Mouse (Mus musculus): ENCODE measurements around the gene Arntl. TPM values are rescaled to one million over a fixed set of nuclear protein-coding genes. Genes with fewer than 3 reads are reported as not detected.

Arntl gene
- total and polyA plus RNA-seq, 2 experiments from 2014 or later = 21.1 to 29.7 TPM

GRCm38 (mm10) chr7:113269081-113269480, 61.8 kb downstream of the Arntl start:
- Histone ChIP-seq H3K27me3 (ENCODE audit: insufficient read depth, low read length) (no peaks in the 10 kb centered on the region), H3K9ac (replicated peaks; ENCODE audit: low read length, poor library complexity, severe bottlenecking) (no peak overlapping the region), H3K4me1 (ENCODE audit: insufficient read depth, low read length) (0 out of 2 replicates have a peak, but pooled peaks cover 6% of the 10 kb centered on the region), H3K27ac (ENCODE audit: low read depth, low read length) (no peak overlapping the region), H3K9me3 (ENCODE audit: low read length) (no peaks in the 10 kb centered on the region), H3K36me3 (ENCODE audit: insufficient read depth, low read length) (no peaks in the 10 kb centered on the region), H3K4me3 (ENCODE audit: low read depth, low read length) (no peak overlapping the region), H3K4me2 (ENCODE audit: low read depth, low read length, poor library complexity, severe bottlenecking) (no peak overlapping the region)
- no peak for TF ChIP-seq CTCF (IDR thresholded peaks at IDR 0.05)
- DNase-seq (ENCODE audit: low spot score) (no peak), ATAC-seq (ENCODE audit: low FRiP score) (no peak)

GRCm38 (mm10) chr7:113269921-113270320, 62.7 kb downstream of the Arntl start:
- peak; percentile 34 for DNase-seq (ENCODE audit: low spot score)
- no peaks in the 10 kb centered on the region for H3K27me3 ChIP-seq (ENCODE audit: insufficient read depth, low read length)
- WGBS = 44% methylated on average over 3 of the region's 3 CpGs
- H3K4me1 ChIP-seq (ENCODE audit: insufficient read depth, low read length) = 0 out of 2 replicates have a peak, but pooled peaks cover 6% of the 10 kb centered on the region
- H3K36me3 ChIP-seq (ENCODE audit: insufficient read depth, low read length) = no peaks in the 10 kb centered on the region
- no peak for TF ChIP-seq CTCF (IDR thresholded peaks at IDR 0.05)
- no peaks in the 10 kb centered on the region for H3K9me3 ChIP-seq (ENCODE audit: low read length)
- no peak overlapping the region for H3K9ac ChIP-seq (replicated peaks; ENCODE audit: low read length, poor library complexity, severe bottlenecking)
- ATAC-seq (ENCODE audit: low FRiP score) = no peak
- no peak overlapping the region for H3K4me3 ChIP-seq (ENCODE audit: low read depth, low read length)
- no peak overlapping the region for H3K27ac ChIP-seq (ENCODE audit: low read depth, low read length)
- no peak overlapping the region for H3K4me2 ChIP-seq (ENCODE audit: low read depth, low read length, poor library complexity, severe bottlenecking)

GRCm38 (mm10) chr7:113270551-113270950, 63.3 kb downstream of the Arntl start:
- Histone ChIP-seq H3K9ac (replicated peaks; ENCODE audit: low read length, poor library complexity, severe bottlenecking) (no peak overlapping the region), H3K4me1 (ENCODE audit: insufficient read depth, low read length) (0 out of 2 replicates have a peak, but pooled peaks cover 6% of the 10 kb centered on the region), H3K36me3 (ENCODE audit: insufficient read depth, low read length) (no peaks in the 10 kb centered on the region), H3K4me2 (ENCODE audit: low read depth, low read length, poor library complexity, severe bottlenecking) (no peak overlapping the region), H3K27me3 (ENCODE audit: insufficient read depth, low read length) (no peaks in the 10 kb centered on the region), H3K9me3 (ENCODE audit: low read length) (no peaks in the 10 kb centered on the region), H3K4me3 (ENCODE audit: low read depth, low read length) (no peak overlapping the region), H3K27ac (ENCODE audit: low read depth, low read length) (no peak overlapping the region)
- WGBS = 61% methylated on average over 10 of the region's 10 CpGs
- TF ChIP-seq CTCF (IDR thresholded peaks at IDR 0.05) = no peak
- DNase-seq (ENCODE audit: low spot score) (peak; percentile 84), ATAC-seq (ENCODE audit: low FRiP score) (no peak)

GRCm38 (mm10) chr7:113270991-113271390, 63.7 kb downstream of the Arntl start:
- DNase-seq (ENCODE audit: low spot score) = no peak
- H3K9me3 ChIP-seq (ENCODE audit: low read length) = no peaks in the 10 kb centered on the region
- H3K27me3 ChIP-seq (ENCODE audit: insufficient read depth, low read length) = no peaks in the 10 kb centered on the region
- 0 out of 2 replicates have a peak, but pooled peaks cover 6% of the 10 kb centered on the region for H3K4me1 ChIP-seq (ENCODE audit: insufficient read depth, low read length)
- H3K27ac ChIP-seq (ENCODE audit: low read depth, low read length) = no peak overlapping the region
- H3K9ac ChIP-seq (replicated peaks; ENCODE audit: low read length, poor library complexity, severe bottlenecking) = no peak overlapping the region
- no peak for TF ChIP-seq CTCF (IDR thresholded peaks at IDR 0.05)
- no peak overlapping the region for H3K4me2 ChIP-seq (ENCODE audit: low read depth, low read length, poor library complexity, severe bottlenecking)
- no peak overlapping the region for H3K4me3 ChIP-seq (ENCODE audit: low read depth, low read length)
- ATAC-seq (ENCODE audit: low FRiP score) = no peak
- WGBS = 64% methylated on average over 2 of the region's 2 CpGs
- no peaks in the 10 kb centered on the region for H3K36me3 ChIP-seq (ENCODE audit: insufficient read depth, low read length)

GRCm38 (mm10) chr7:113272338-113272997, 65.2 kb downstream of the Arntl start:
- Histone ChIP-seq H3K4me3 (ENCODE audit: low read depth, low read length) (no peak overlapping the region), H3K4me2 (ENCODE audit: low read depth, low read length, poor library complexity, severe bottlenecking) (no peak overlapping the region), H3K36me3 (ENCODE audit: insufficient read depth, low read length) (no peaks in the 10 kb centered on the region), H3K9me3 (ENCODE audit: low read length) (no peaks in the 10 kb centered on the region), H3K27me3 (ENCODE audit: insufficient read depth, low read length) (no peaks in the 10 kb centered on the region), H3K4me1 (ENCODE audit: insufficient read depth, low read length) (0 out of 2 replicates have a peak, but pooled peaks cover 6% of the 10 kb centered on the region), H3K27ac (ENCODE audit: low read depth, low read length) (no peak overlapping the region), H3K9ac (replicated peaks; ENCODE audit: low read length, poor library complexity, severe bottlenecking) (no peak overlapping the region)
- DNase-seq (ENCODE audit: low spot score) (no peak), ATAC-seq (ENCODE audit: low FRiP score) (no peak)
- TF ChIP-seq CTCF (IDR thresholded peaks at IDR 0.05) = no peak
- 72% methylated on average over 6 of the region's 6 CpGs for WGBS

- Histone ChIP-seq H3K9ac (replicated peaks; ENCODE audit: low read length, poor library complexity, severe bottlenecking) (no peak overlapping the region), H3K27me3 (ENCODE audit: insufficient read depth, low read length) (no peaks in the 10 kb centered on the region), H3K4me1 (ENCODE audit: insufficient read depth, low read length) (no peaks in the 10 kb centered on the region), H3K4me3 (ENCODE audit: low read depth, low read length) (no peak overlapping the region), H3K27ac (ENCODE audit: low read depth, low read length) (no peak overlapping the region), H3K36me3 (ENCODE audit: insufficient read depth, low read length) (peaks cover 1% of the 10 kb centered on the region; the same call in 1 of the 2 replicates), H3K9me3 (ENCODE audit: low read length) (no peaks in the 10 kb centered on the region), H3K4me2 (ENCODE audit: low read depth, low read length, poor library complexity, severe bottlenecking) (no peak overlapping the region)
- ATAC-seq (ENCODE audit: low FRiP score) = peak; percentile 38; the same call in 1 of the 2 replicates
- DNase-seq (ENCODE audit: low spot score) = peak; percentile 66
- no peak for TF ChIP-seq CTCF (IDR thresholded peaks at IDR 0.05)
- 57% methylated on average over 2 of the region's 2 CpGs for WGBS
Observed at GRCm38 (mm10) chr7:113277245-113277644, 70.0 kb downstream of the Arntl start.

All from midbrain, postnatal 0 days (tissue).